Mouse (Mus musculus): ENCODE results near the gene Chchd10.

GRCm38 (mm10) chr10:75949053-75950045 is 16.4 kb downstream of the Chchd10 start:
- TF ChIP-seq BHLHE40 (IDR thresholded peaks at IDR 0.05; ENCODE audit: low read depth, low read length) (peak; percentile 55), CTCF (conservative IDR thresholded peaks at IDR 0.05 in 1 of 2, IDR thresholded peaks at IDR 0.05 in 1 of 2; ENCODE audit: low read depth in 2 of 2, low read length in 2 of 2) (no peak), POLR2A (IDR thresholded peaks at IDR 0.05; ENCODE audit: low read depth, low read length) (no peak), UBTF (IDR thresholded peaks at IDR 0.05; ENCODE audit: low read depth, low read length) (no peak), EP300 (IDR thresholded peaks at IDR 0.05; ENCODE audit: low read length) (peak; percentile 77), CHD2 (IDR thresholded peaks at IDR 0.05; ENCODE audit: low read length) (peak; percentile 72)

All from CH12.LX (cell line).